Mouse (Mus musculus) embryo, embryonic 10.5 days (tissue): ENCODE data around the gene Nap1l4.
A peak's percentile ranks its signal among the peaks of the same experiment; 100 is the strongest.
"Not testable (repeated sequence)": the region's sequence is repeated elsewhere in the genome, so short reads cannot be mapped to it uniquely, and the experiment has no call there.

ENCODE experiments used
- DNase-seq: peaks from one replicate; pipeline ENCODE4 v3.0.0-alpha.2; 2015; ENCODE audit warnings: low spot score

Nap1l4 gene

DNA sequence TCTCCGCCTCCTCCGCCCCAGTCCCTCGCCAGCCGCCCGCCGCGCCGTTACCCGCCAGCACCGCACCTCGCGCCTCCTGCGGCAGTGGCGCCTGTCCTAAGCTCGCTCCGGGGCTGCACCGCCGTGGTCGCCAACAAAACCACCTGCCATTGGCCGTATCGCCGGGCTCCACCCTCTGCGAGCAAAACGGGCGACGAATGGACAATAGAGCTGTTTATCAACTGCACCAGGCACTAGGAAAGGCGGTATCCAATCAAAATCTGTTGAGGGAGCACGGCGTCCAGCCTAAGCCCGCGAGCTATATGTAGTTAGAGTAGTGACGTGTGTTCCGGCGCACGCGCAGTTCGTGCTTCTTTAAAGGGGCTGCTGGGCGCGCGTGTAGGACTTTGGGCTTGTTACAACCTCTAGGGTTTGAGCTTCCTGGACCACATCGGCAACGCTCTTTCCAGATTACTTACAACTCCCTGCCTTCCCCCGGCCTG lies at the start of gene Nap1l4:
TSS of gene Nap1l4 (minus strand) at position 131 of the 482 bp plus-strand sequence.
- DNase-seq: peak; percentile 100

DNA sequence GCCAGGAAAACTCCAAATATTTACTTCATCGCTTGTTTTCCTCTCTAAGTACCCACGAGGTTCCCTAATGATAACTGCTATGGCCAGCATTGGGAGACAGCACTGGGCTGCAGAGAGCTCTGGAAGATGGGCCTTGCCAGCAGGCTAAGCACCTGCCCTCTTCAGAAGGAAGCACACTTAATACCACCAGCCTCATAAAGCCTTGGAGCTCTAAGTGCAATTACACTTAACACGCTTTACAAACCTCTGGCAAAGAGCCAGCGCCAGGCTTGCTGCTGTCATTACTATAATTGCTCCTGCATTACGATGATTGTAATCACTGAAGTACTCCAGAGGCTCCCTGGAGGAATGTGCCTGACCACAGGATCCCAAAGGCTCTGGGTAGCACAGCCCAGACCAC lies 46.0 kb upstream of the Nap1l4 start:
- DNase-seq: no peak

DNA sequence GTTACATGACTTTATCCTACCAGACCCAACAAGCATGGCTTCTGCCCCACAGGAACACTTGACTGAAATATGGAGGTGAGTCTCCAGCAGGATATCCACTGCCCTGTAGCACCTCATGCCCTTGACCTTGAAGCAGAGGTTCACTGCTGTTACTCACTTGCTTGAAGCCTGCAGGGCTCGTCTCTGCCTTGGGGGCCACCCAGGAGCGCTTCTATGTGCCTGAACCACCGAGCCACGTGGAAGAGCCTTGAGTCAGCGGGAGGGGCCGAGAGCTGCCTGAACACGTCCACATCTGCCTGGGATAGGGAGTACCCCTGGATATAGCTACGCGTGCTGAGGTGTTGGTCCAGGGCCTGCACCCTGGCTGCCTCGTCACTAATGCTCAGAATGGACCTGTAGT lies 43.3 kb upstream of the Nap1l4 start:
- DNase-seq: no peak

DNA sequence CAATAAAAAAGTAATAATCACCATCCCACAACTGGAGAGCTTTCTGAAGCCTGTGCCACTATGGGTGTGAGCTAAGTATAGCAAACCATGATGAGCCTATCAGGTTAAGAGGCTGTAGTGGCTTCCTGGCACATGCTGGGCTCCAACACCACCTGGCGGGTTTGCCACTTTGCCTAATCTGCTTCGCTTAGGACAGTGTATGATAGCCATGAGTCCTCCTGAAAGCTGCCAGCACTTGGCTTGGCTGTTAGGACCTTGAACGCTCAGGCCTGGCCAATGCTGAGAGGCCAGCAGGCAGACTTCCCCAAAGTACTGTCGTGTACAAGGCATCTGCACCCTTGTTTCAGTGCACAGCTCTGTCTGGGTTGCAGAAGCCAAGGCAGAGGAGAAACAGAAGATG lies 39.1 kb upstream of the Nap1l4 start:
- DNase-seq: no peak

DNA sequence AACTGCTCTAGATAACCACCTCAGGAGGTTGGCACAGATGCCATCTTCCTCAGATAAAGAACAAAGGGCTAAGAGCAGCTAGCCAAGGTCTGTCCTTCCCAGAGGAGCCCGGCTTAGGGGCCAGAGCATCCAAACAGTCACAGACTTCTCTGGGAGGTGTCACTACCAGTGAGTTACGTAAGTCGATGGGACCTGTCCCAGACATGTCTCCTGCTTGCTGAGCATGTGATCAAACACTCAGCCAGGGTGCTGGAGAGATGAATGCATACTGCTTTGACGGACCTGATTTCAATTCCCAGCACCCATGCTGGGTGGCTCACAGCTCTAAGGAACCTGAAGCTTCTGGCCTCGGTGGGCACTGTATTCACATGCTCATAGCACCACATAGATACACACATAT lies 38.7 kb upstream of the Nap1l4 start:
- DNase-seq: no peak

DNA sequence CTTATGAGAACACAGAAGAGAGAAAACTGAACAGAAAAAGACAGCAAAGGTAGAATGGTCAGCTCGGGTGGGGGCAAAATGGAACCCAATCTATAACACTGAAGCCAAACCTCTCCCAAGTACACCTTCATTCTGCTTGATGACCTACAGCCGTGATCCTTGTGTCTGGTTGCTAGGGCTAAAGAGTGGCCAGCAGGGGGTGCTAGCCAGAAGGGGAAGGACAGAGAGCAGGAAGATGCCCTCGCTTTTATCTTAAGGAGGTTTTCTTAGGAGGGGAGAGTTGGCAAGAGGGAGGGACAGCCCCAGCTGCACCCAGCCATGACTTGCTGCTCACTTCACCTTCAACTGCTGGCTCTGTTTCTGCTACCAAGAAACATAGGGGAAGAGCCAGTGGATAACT lies 35.0 kb upstream of the Nap1l4 start:
- DNase-seq: peak; percentile 74

DNA sequence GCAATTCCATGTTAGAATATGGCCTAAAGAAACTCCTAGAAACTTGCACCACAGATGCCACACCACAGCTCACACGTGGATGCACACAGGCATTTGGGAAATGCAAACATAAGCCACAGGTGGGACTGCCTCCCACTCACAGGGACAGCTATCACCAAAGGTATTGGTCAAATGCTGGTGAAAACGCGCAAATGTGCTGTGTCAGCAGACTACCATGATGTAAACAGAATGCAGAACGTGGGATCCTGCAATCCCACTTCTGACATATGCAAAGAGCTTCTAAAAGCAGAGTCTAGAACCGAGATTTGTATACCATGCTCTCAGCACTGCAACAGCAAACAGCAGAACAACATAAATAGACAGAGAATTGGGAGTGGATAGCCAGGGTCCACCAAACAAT lies 34.1 kb upstream of the Nap1l4 start:
- no peak for DNase-seq

DNA sequence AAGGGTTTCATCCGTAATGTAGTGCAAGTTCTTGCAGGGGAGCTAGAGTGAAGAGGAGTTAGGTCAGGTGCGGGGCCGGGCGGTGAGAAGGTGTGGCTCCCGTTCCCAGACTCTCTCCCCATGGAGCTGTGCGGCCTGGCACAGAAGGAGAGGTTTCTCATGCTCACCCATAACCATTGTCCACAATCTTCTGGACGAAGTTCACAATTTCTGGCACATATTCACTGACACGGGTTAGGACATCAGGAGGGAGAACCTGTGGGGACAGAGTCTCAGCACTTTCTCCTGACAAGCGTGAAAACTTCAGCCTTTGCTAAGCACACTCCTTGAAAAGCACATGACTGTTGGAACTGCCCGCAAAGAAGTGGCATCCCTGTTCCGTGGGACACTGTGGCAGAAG lies 26.8 kb upstream of the Nap1l4 start:
- DNase-seq: no peak

DNA sequence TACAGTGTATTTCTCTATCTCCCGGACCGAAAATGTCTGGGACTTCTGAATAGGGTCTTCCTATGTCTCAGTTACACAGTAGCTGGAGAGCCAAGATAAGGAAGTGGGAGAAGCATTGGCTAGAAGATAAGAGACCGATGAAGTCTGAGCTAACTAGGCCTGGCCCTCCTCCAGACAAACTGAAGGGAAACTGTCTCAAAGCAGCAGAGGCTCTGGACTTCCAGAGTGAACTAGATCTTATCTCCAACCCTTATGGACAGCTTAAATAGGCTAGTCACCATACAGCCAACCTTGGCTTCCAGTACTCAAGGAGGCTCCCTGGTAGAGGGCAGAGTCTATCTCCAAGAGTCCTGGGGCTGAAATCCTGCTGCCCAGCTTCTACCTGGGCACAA lies 16.7 kb upstream of the Nap1l4 start:
- DNase-seq: no peak

DNA sequence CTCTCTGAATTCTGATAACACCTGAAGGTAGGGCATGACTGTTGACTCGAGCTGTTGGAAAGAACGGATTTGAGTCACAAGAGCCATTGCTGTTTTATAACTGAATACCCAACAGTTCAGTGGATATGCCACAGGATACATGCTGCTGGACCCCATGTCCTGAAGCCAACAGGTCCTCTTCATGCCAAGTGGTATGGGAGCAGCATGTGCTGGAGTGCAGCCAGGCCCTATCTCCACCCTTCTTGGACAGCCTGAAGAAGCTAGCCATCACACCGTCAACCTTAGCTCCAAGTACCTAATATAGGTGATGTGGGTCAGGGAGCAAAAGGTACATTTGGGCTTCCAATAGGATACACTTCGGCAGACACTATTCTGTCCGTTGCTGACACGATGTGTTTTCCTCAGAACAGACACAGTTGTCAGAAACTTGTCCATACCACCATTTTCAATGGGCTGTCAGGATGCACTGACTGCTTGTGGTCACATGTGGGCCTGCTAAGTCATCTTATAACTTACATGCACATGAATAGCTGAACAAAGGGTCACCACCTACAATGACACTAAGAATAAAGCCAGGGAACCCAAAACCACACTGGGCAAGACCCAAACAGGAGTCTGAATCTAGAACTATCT lies 16.2 kb upstream of the Nap1l4 start:
- DNase-seq: no peak

DNA sequence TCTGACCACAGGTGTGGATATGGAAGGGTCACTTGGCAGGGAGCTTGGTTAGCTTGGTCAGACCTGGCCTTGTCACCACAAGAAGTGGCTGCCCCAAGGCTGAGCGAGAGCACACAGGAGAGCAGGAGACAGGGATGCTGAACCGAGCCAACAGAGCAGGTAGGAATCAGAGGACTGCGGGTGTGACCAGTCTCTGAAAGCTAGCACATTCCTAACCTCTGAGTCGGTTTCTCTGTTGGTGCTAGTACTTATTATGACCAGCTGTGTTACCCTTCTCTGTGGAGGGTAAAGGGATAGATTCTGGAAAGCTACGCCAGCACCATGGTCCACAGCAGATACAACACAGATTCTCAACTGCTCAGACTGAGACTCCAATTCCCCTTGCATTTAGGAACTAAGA lies 14.9 kb upstream of the Nap1l4 start:
- DNase-seq: no peak

DNA sequence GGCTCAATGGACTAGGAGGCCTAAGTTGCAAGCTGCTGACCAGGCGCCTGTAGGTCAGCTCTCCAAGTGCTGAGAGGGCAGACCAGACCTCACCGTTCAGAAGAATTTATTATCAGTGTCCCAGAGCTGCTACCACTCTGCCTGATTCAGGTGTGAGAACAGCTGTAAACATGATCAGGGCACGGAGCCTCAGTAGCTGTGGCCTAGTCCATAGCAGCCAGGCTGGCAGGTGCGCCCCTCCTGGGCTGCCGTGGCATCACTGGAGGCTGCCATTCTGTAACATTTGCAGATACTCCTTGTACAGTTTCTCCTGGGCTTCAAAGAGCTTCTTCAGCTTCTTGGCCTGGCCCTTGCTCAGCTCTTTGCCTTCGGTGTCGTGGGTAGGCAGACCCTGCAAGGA lies 8.7 kb upstream of the Nap1l4 start:
- no peak for DNase-seq

DNA sequence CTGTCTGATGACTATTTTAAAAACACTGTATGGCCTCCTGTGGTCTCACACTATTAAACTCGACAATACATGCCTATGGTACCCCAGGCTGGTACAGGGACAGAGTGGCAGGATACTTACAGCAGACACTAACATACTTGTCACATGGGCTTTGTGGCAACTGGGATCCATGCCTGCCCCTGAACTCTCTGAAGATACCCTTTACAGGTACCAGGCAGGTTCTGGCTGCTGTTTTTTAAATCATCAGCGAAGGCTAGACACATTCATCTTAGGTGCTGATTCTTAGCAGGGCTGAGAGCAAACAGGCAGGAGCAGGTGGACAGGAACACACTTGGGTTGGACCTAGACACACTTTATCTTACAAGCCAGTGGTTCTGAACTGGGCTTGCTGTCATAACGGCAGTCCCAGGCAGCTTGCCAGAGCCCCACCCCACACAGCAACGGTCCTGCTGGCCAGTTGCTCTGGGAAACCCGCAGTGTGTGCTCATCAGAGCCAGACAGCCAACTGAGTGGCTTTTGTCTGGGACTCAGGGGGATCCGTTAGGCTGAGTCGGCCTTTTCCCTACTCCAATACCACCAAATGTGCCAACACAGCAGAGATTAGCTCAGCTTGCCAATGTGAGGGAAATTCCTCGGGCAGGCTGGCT lies 8.2 kb upstream of the Nap1l4 start:
- no peak for DNase-seq

DNA sequence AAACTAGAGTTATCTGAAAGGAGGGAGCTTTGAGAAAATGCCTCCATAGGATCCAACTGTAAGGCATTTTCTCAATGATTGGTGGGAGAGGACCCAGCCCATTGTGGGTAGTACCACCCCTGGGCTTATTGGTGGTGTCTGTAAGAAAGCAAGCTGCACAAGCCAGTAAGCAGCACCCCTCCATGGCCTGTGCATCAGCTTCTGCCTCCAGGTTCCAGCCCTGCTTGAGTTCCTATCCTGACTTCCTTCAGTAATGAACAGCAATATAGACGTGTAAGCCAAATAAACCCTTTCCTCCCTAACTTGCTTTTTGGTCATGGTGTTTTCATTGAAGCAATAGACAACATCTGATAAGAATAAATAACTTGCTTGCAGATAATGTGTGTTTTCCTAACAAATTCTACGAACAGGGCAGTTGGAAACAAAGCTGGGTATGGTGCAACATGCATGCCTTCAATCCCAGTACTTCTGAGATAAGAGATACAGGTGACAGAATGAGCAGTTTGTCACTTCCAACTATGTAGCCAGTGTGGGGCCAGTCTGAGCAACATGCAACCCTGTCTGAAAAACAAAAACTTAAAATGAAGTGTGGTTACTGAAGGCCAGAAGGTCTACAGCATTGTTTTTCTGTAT lies 798 bp upstream of the Nap1l4 start:
- DNase-seq: no peak

DNA sequence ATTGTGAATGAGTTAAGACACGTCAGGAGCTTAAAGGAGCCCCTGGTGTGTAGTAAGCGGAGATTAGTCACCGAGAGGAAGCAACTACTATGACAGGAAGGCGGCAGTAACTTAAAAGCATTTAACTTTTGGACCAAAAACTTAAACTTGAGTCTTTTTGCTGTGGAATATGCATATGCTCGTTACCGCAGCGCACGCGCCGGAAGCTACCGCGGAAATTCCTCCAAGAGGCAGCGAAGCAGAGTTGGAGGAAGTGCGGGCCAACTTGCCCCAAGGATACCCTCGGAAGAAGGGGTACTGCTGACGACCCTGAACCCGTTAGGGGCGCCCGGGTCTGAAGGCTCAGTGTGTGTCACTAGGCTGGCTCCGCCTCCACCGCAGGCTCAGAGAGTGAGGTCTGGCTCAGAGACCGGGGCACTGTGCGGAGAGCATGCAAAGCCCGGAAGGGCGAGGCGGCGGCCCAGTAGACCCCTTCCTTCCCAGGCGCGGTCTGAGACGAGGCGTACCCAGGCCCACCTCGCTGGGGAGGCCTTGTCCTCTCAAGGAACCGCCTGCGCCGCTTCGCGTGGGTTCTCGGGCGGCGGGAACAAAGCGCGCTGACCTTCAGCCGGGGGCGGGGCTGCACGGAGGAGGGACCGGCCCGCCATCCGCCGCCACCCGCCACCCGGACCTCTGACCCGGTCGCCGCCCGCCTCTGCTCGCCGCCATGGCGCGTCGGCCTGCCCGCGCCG lies 510 bp downstream of the Nap1l4 start:
- peak; percentile 76 for DNase-seq

DNA sequence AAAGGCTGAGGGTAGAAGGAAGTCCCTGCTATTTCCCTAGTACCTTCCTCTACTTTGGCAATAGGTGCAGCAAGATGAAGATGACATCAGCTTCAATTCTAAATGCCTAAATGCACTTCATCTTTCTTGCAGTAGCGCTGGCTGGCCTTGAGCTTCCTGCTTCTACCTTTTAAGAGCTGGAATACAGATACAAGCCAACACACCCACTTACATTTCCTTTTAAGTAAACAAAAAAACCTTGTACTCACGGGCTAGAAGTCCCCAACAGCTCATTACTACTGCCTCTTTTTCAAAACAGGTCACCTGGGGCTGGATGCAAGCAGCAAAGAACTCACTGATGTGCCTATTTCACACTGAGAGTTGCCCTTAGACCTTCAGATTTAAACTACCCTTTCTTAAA lies 2.4 kb downstream of the Nap1l4 start:
- no peak for DNase-seq

DNA sequence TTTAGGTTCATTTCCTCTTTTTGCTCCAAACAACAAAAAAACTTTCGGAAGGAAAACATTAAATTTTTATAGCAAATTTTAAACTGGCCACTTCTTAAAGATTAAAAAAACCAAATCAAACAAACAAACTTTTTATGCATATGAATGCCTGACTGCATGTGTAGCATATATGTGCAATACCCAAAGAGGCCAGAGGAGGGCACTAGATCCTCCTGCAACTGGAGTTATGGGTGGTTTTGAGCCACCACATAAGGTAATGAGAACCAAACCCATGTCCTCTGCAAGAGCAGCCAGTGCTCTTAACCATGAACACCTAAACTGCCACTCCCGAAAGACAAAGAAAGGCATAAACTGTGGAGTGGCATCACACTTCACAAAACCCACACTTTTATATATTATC lies 4.5 kb downstream of the Nap1l4 start:
- DNase-seq: peak; percentile 73

DNA sequence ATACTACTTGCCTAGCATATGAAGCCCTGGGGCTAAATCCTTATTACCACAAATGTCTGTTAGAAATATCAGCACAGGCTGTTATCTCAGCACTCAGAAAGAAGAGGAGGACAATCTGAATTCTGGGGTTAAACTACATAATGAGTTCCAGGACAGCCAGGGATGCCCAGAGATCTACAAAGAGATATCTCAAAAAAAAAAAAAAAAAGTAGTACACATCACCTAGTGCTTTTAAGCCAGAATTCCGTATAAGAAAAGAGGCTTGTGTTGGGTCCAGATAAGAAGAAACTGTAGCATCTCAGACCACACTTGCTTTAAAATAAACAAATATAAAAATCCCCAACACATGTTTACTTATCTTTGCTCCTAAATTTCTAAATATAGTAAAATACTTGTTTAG lies 10.2 kb downstream of the Nap1l4 start:
- no peak for DNase-seq

DNA sequence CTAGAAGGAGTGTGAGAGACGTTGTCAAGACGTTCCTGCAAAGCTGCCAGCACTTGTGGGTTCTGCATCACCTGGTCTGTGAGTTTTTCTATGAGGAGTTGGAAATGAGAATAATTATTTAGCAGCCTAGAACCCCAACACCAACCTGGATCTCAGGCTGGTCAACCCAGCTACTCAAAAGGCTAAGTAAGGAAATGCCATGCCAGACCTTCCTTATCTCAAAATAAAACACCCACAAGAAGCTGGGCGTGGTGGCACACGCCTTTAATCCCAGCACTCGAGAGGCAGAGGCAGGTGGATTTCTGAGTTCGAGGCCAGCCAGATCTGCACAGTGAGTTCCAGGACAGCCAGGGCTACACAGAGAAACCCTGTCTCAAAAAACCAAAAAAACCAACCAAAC lies 10.7 kb downstream of the Nap1l4 start:
- DNase-seq: not testable (repeated sequence)

DNA sequence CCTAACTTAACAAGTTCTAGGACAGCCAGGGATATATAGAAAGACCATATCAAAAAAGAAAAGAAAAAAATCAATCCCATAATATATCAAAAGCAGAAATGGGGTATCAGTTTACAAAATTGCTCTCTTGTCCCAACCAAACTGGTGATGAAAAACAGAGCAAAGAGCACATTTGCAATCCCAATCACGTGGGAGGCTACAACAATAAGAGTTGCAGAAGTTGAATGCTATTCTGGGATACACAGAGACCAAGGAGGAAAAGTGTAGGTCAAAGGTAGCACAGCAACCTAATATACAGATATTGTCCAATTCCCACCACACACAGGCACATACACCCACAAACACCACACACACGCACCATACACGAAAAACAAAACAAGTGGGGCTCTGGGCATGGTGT lies 12.7 kb downstream of the Nap1l4 start:
- no peak for DNase-seq

DNA sequence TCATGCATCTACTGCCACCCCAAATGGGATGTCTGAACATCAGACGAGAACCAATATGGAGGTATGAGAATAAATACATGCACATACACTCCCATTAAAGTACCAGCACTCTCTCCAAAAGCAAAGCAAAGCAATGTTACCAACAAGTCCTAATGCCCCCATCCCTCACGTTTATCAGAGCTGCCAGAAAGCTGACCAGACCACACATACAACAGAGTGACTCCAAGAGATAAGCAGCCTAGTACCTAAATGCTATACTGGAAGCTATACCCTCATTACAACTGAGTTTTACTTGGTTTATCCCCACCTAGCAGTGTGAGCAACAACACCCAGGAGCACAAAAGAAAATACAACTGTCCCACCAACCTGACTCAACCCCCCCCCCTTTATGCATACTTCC lies 15.6 kb downstream of the Nap1l4 start:
- DNase-seq: no peak

DNA sequence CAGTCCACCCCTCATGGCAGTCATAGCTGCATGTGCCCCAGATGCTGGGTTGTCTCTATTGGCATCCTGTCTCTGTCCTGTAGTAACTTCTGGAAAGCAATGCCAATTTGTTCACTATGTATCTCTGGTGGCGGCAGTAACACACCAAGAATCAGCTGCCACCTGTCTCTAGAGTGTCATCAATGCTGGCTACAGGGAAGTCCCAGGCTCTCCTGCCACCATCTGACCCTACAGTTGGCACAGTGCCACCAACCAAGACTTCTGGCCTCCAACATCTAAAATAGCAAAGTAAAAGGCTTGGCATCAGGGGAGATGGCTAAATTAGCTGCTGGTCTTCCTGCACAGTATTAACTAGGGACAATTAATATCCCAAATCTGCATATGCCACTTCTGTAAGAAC lies 16.5 kb downstream of the Nap1l4 start:
- DNase-seq: no peak

DNA sequence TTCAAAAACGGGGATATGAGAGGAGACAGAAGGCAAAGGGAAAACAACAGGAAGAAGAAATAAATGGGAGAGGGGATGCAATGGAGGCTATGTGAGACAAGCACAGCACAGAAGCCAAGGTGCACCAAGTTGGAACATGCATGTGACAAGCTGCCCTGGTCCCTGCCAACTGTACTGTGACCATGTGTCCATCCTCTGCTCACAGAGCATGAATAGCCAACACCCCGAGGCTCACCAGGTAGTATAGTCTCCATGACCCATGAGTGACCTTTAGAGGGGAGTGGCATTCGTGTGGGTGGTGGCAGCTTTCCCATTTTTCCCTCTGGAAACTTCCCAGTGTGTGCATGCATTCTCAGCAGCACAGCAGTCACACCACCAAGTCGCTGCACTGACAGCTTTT lies 29.6 kb downstream of the Nap1l4 start:
- no peak for DNase-seq
